Mouse (Mus musculus): ENCODE data around the gene Sh2b2.

GRCm38 (mm10) chr5:136173606-136174463, 72.5 kb downstream of the Sh2b2 start:
- TF ChIP-seq CTCF (IDR thresholded peaks at IDR 0.05; ENCODE audit: control insufficient read depth, insufficient read depth, insufficient read length), result no peak
- no peak for TF ChIP-seq USF1 (IDR thresholded peaks at IDR 0.05; ENCODE audit: low read depth)
- TF ChIP-seq FOSL1 (IDR thresholded peaks at IDR 0.05; ENCODE audit: insufficient read depth, low read length, poor library complexity, severe bottlenecking), result no peak
- TF ChIP-seq MYOD1 (IDR thresholded peaks at IDR 0.05; ENCODE audit: control insufficient read depth, insufficient read length, low read depth), result no peak
- TF ChIP-seq CEBPB (IDR thresholded peaks at IDR 0.05; ENCODE audit: low read depth), result no peak
- no peak for TF ChIP-seq MAX (IDR thresholded peaks at IDR 0.05)

All from C2C12 (cell line).